Mouse (Mus musculus): Measurements from ENCODE around the gene Med4. TPM values are rescaled to one million over a fixed set of nuclear protein-coding genes. Genes with fewer than 3 reads are reported as not detected.

Med4 gene
- polyA plus RNA-seq, 1 experiment from 2014 or later: 30.9 TPM

DNA sequence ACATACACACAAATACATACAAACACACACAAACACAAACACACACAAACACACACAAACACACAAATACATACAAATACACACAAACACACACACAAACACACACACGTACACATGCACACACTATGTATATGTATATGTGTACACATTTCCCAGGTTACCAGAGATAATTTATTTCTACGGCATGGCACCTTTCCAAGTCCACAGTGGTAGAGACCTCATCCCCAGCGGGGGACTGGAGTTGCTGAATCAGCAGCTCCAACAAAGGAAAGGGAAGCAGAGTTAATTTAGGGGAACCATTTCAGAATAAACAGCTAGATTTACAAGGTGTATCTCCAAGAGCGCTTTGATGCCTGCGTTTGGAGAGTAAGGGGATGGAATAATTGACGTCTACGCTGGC is 37.6 kb upstream of the Med4 start:
- Histone ChIP-seq H3K27ac (ENCODE audit: low read depth, low read length) (no peak overlapping the region), H3K9ac (ENCODE audit: low read depth, low read length) (no peak overlapping the region), H3K4me3 (ENCODE audit: low read depth, low read length) (no peak overlapping the region), H3K27me3 (replicated peaks; ENCODE audit: control insufficient read depth, insufficient read depth, low read length) (no peaks in the 10 kb centered on the region), H3K36me3 (ENCODE audit: control insufficient read depth, insufficient read depth) (no peaks in the 10 kb centered on the region), H3K9me3 (ENCODE audit: control insufficient read depth) (no peaks in the 10 kb centered on the region), H3K4me1 (replicated peaks; ENCODE audit: control insufficient read depth, insufficient read depth, low read length) (no peaks in the 10 kb centered on the region; the same call in 1 of the 2 replicates), H3K4me2 (replicated peaks; ENCODE audit: low read depth) (no peak overlapping the region)
- no peak for ATAC-seq
- 59% methylated on average over 7 of the region's 7 CpGs for WGBS
- no peak for TF ChIP-seq CTCF (IDR thresholded peaks at IDR 0.05; ENCODE audit: low read depth)

DNA sequence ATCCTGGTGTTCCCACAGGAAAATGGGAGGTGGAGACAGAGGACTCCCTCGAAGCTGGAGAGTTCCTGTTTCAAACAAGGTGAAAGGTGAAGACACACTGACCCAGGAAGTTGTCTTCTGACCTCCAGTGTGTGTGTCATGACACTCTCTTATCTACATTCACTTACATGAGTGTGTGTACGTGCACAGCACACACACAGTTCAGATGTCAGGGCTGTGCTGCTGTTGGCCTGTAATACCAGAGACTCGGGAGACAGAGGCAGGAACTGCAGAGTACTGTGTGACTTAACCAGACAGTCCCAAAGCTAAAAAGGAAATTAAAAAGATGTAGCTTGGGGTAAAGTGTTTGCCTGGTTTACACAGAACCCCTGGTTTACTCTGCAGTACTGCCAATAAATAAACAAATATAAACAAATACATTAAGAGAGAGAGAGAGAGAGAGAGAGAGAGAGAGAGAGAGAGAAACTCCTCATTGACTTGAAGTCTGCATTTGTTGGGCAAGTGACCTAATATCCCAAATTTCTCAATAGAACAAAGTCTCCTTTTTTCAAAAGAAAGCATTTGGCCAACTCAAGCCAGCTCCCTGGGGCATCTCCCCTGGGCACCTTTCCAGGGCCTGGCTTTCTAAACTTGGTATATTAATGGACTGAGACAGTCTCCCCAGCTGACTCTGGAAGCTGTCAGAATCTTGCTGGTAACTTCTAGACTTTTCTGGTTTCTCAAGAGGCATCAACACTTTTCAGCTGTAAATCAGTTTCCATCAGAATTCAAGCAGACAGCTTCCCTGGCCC is 36.0 kb upstream of the Med4 start:
- 33% methylated on average over 3 of the region's 3 CpGs for WGBS
- Histone ChIP-seq H3K9me3 (ENCODE audit: control insufficient read depth) (no peaks in the 10 kb centered on the region), H3K4me3 (ENCODE audit: low read depth, low read length) (no peak overlapping the region), H3K4me1 (replicated peaks; ENCODE audit: control insufficient read depth, insufficient read depth, low read length) (no peaks in the 10 kb centered on the region; the same call in 1 of the 2 replicates), H3K36me3 (ENCODE audit: control insufficient read depth, insufficient read depth) (no peaks in the 10 kb centered on the region), H3K4me2 (replicated peaks; ENCODE audit: low read depth) (no peak overlapping the region), H3K9ac (ENCODE audit: low read depth, low read length) (no peak overlapping the region), H3K27ac (ENCODE audit: low read depth, low read length) (no peak overlapping the region), H3K27me3 (replicated peaks; ENCODE audit: control insufficient read depth, insufficient read depth, low read length) (no peaks in the 10 kb centered on the region)
- no peak for ATAC-seq
- no peak for TF ChIP-seq CTCF (IDR thresholded peaks at IDR 0.05; ENCODE audit: low read depth)

DNA sequence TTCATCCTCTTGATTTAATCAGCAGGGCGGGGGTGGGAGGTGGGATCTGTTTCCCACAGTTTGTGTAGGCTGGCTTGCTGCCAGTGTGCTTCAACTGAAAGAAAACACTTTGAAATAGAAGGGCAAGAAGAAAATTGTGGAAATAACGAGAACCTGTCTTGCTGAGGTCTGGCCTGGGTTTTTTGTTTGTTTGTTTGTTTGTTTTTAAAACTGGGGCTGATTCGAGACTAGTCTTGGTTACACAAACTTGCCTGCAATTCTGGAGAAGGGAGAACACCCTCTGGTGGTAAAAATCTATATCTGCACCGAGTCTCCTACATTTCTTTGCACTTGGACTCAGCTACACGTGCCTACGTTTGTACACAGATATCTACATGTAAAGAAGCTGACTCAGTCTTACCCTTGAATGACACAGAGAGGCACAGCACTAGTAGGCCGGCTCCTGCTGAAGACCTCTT is 35.2 kb upstream of the Med4 start:
- no peaks in the 10 kb centered on the region for H3K36me3 ChIP-seq (ENCODE audit: control insufficient read depth, insufficient read depth)
- no peaks in the 10 kb centered on the region for H3K9me3 ChIP-seq (ENCODE audit: control insufficient read depth)
- 0 out of 2 replicates have a peak overlapping the region, but pooled peaks have one; percentile 11 for H3K9ac ChIP-seq (ENCODE audit: low read depth, low read length)
- H3K27ac ChIP-seq (ENCODE audit: low read depth, low read length): no peak overlapping the region
- WGBS: 14% methylated on average over 7 of the region's 7 CpGs
- H3K4me2 ChIP-seq (replicated peaks; ENCODE audit: low read depth): no peak overlapping the region
- peak; percentile 78 for TF ChIP-seq CTCF (IDR thresholded peaks at IDR 0.05; ENCODE audit: low read depth)
- H3K27me3 ChIP-seq (replicated peaks; ENCODE audit: control insufficient read depth, insufficient read depth, low read length): no peaks in the 10 kb centered on the region
- H3K4me1 ChIP-seq (replicated peaks; ENCODE audit: control insufficient read depth, insufficient read depth, low read length): no peaks in the 10 kb centered on the region; the same call in 1 of the 2 replicates
- H3K4me3 ChIP-seq (ENCODE audit: low read depth, low read length): no peak overlapping the region
- ATAC-seq: peak; percentile 78

DNA sequence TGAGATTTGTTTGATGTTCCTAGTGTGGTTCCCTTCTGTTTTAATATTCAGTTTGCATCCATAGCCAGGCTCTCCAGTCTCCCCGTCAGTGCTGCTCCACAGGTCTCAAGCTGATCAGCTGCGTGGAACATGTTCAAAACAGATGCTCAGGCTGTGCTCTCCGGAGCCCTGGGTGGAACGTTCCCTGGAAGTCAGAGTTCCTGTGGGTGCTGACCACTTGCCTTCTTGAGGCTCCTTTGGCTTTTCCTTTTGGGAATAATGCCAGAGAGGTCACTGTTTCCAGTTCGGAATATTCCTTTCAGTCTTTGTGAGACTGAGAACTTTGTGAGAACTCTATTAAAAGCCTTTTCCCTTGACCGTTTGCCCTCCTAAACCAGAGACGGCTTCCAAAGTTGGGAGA is 34.3 kb upstream of the Med4 start:
- 72% methylated on average over 7 of the region's 7 CpGs for WGBS
- ATAC-seq: no peak
- no peaks in the 10 kb centered on the region for H3K9me3 ChIP-seq (ENCODE audit: control insufficient read depth)

DNA sequence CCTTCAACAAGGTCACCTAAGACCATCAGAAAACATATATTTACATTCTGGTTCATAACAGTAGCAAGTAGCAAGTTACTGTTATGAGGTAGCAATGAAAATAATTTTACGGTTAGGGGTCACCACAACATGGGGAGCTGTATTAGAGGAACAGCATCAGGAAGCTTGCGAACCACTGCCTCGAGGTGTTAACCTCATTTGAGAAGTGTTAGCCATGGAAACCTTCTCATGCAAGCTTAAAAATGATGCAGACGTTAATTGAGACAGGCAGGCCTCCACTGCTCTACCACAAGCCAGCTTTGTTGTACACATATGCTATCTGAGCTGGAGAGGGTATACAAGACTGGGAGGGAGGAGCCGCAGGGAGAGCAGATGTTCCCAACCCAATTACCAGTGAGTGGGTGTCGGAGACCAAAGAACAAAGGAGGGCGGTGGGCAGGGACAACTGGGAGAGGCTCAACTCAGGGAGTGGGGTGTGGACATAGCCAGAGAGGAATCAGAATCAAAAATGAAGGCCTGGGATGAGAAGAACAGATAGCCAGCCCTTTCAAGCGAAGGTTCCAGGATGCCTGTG is 33.4 kb upstream of the Med4 start:
- WGBS: 77% methylated on average over 8 of the region's 8 CpGs
- Histone ChIP-seq H3K27me3 (replicated peaks; ENCODE audit: control insufficient read depth, insufficient read depth, low read length) (no peaks in the 10 kb centered on the region), H3K9me3 (ENCODE audit: control insufficient read depth) (no peaks in the 10 kb centered on the region), H3K4me1 (replicated peaks; ENCODE audit: control insufficient read depth, insufficient read depth, low read length) (no peaks in the 10 kb centered on the region; the same call in 1 of the 2 replicates), H3K9ac (ENCODE audit: low read depth, low read length) (no peak overlapping the region), H3K27ac (ENCODE audit: low read depth, low read length) (no peak overlapping the region), H3K36me3 (ENCODE audit: control insufficient read depth, insufficient read depth) (no peaks in the 10 kb centered on the region), H3K4me2 (replicated peaks; ENCODE audit: low read depth) (no peak overlapping the region), H3K4me3 (ENCODE audit: low read depth, low read length) (no peak overlapping the region)
- no peak for TF ChIP-seq CTCF (IDR thresholded peaks at IDR 0.05; ENCODE audit: low read depth)
- no peak for ATAC-seq

More for the DNA sequence above, 34.3 kb upstream of the Med4 start:
- no peaks in the 10 kb centered on the region for H3K36me3 ChIP-seq (ENCODE audit: control insufficient read depth, insufficient read depth)
- no peak overlapping the region for H3K4me2 ChIP-seq (replicated peaks; ENCODE audit: low read depth)
- no peak overlapping the region for H3K9ac ChIP-seq (ENCODE audit: low read depth, low read length)
- H3K4me1 ChIP-seq (replicated peaks; ENCODE audit: control insufficient read depth, insufficient read depth, low read length): no peaks in the 10 kb centered on the region; the same call in 1 of the 2 replicates
- TF ChIP-seq CTCF (IDR thresholded peaks at IDR 0.05; ENCODE audit: low read depth): no peak
- no peak overlapping the region for H3K4me3 ChIP-seq (ENCODE audit: low read depth, low read length)
- no peak overlapping the region for H3K27ac ChIP-seq (ENCODE audit: low read depth, low read length)
- no peaks in the 10 kb centered on the region for H3K27me3 ChIP-seq (replicated peaks; ENCODE audit: control insufficient read depth, insufficient read depth, low read length)

DNA sequence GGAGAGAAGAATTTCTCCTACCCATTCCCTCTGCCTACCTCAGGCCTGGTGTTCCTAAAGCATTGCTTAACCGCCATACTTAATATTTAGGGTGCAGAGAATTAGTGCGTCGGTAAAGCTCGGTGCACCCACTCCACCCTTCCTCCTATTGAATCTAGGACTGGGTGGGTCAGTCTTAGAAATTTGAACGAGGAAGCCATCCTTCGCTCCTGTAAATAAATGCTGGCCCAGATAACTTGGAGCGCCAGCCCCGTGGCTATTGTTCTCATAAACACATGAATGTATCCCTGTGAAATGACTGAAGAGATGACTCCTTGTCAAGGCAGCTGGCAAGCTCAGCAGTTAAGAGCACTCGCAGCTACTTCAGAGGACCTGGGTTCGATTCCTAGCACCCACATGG is 32.7 kb upstream of the Med4 start:
- H3K27ac ChIP-seq (ENCODE audit: low read depth, low read length): no peak overlapping the region
- WGBS: 91% methylated on average over 10 of the region's 10 CpGs
- H3K4me3 ChIP-seq (ENCODE audit: low read depth, low read length): no peak overlapping the region
- no peak overlapping the region for H3K9ac ChIP-seq (ENCODE audit: low read depth, low read length)
- no peak for ATAC-seq
- H3K4me2 ChIP-seq (replicated peaks; ENCODE audit: low read depth): no peak overlapping the region
- TF ChIP-seq CTCF (IDR thresholded peaks at IDR 0.05; ENCODE audit: low read depth): no peak
- no peaks in the 10 kb centered on the region for H3K9me3 ChIP-seq (ENCODE audit: control insufficient read depth)
- H3K27me3 ChIP-seq (replicated peaks; ENCODE audit: control insufficient read depth, insufficient read depth, low read length): no peaks in the 10 kb centered on the region
- no peaks in the 10 kb centered on the region for H3K36me3 ChIP-seq (ENCODE audit: control insufficient read depth, insufficient read depth)
- no peaks in the 10 kb centered on the region; the same call in 1 of the 2 replicates for H3K4me1 ChIP-seq (replicated peaks; ENCODE audit: control insufficient read depth, insufficient read depth, low read length)

Measured in intestine, postnatal 0 days (tissue).